ENCODE assay signal across 21 mouse cellular contexts in the genomic region with DNA sequence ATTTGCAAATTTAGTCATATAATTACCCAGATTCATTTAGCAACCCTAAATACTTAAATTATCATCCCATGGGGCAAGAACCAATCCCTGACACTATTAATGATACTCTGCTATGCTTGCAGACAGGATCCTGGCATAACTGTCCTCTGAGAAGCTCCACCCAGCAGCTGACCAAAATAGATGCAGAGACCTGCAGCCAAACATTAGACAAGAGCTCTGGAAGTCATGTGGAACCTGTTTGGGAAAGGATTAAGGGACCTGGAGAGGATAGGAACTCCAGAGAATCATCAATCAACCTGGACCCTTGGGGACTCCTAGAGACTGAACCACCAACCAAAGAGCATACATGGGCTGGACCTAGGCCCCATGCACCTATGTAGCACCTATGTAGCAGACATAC.
"Had no signal": no experiment of that assay in that cellular context is flagged by ENCODE, and none has a peak within 500 bp of the region (broad histone marks: within the 10 kb centered on the region; RNA-seq: fewer than 3 reads in every experiment).

No protein-coding gene starts in this region.

- H3K36me3 ChIP-seq: midbrain, embryonic 10.5 days; midbrain, embryonic 12.5 days; neural tube, embryonic 13.5 days; neural tube, embryonic 15.5 days; stomach, embryonic 15.5 days had no signal

- H3K4me3 ChIP-seq: midbrain, embryonic 10.5 days; midbrain, embryonic 12.5 days; myocyte; neural tube, embryonic 13.5 days; neural tube, embryonic 15.5 days; stomach, embryonic 15.5 days had no signal

- H3K27ac ChIP-seq: midbrain, embryonic 10.5 days; midbrain, embryonic 12.5 days; neural tube, embryonic 13.5 days; neural tube, embryonic 15.5 days; stomach, embryonic 15.5 days; stomach, postnatal 0 days had no signal

- ATAC-seq: liver, postnatal 0 days; midbrain, embryonic 16.5 days had no signal

- H3K27me3 ChIP-seq: midbrain, embryonic 12.5 days; neural tube, embryonic 13.5 days; neural tube, embryonic 15.5 days; stomach, embryonic 15.5 days had no signal

- H3K4me1 ChIP-seq: midbrain, embryonic 10.5 days; midbrain, embryonic 12.5 days; neural tube, embryonic 15.5 days; stomach, embryonic 15.5 days had no signal

- DNase-seq: liver, postnatal 0 days; lung, embryonic 14.5 days; lung, postnatal 10 days; lung, postnatal 4 days; midbrain, embryonic 14.5 days; retina, postnatal 1 day; right cerebral cortex, adult 18-20 months; right cerebral cortex, postnatal 25 days; right cerebral cortex, postnatal 4 days; spleen, adult 18-20 months; thymus, adult 2 months; thymus, postnatal 25 days; thymus, postnatal 4 days had no signal

- H3K4me2 ChIP-seq: lung, embryonic 14.5 days; midbrain, embryonic 12.5 days; neural tube, embryonic 13.5 days; neural tube, embryonic 15.5 days; stomach, embryonic 15.5 days had no signal

- H3K9ac ChIP-seq: liver, postnatal 0 days; lung, embryonic 14.5 days; midbrain, embryonic 12.5 days; neural tube, embryonic 13.5 days; neural tube, embryonic 15.5 days; stomach, embryonic 15.5 days had no signal

- H3K9me3 ChIP-seq: midbrain, embryonic 10.5 days; midbrain, embryonic 12.5 days; neural tube, embryonic 13.5 days; neural tube, embryonic 15.5 days; stomach, embryonic 15.5 days had no signal
